Mouse (Mus musculus) small intestine, adult 2 months (tissue): ENCODE measurements around the gene 4933424G06Rik. TPM values are rescaled to one million over a fixed set of nuclear protein-coding genes. Genes with fewer than 3 reads are reported as not detected.
A peak's percentile ranks its signal among the peaks of the same experiment; 100 is the strongest.

Source experiments
- H3K27ac ChIP-seq: fragments of 200-500 bp; 2 replicates; pipeline ENCODE4 v1.5.1; 2012; ENCODE audit warnings: low read depth, low read length, control low read depth, inconsistent platforms; ENCODE audit not compliant: insufficient read depth
- H3K27me3 ChIP-seq: fragments of 200-500 bp; 2 replicates; pipeline ENCODE4 v1.6.1; 2012; ENCODE audit warnings: mild to moderate bottlenecking, moderate library complexity, low read length, inconsistent platforms; ENCODE audit not compliant: control insufficient read depth, insufficient read depth
- H3K36me3 ChIP-seq: fragments of 200-500 bp; 2 replicates; pipeline ENCODE4 v1.6.1; 2012; ENCODE audit warnings: mild to moderate bottlenecking, low read length, control low read depth, inconsistent platforms; ENCODE audit not compliant: control insufficient read depth, insufficient read depth
- H3K4me1 ChIP-seq: fragments of 200-500 bp; 2 replicates; pipeline ENCODE4 v1.6.1; 2012; ENCODE audit warnings: low read length, inconsistent platforms, mixed read lengths; ENCODE audit not compliant: control insufficient read depth, insufficient read depth, insufficient read length
- H3K4me3 ChIP-seq: fragments of 200-500 bp; 2 replicates; pipeline ENCODE4 v1.5.1; 2012; ENCODE audit warnings: low read depth, mild to moderate bottlenecking, control low read depth, inconsistent platforms, low read length, moderate library complexity
- CTCF ChIP-seq: fragments of 200-500 bp; IDR thresholded peaks from 2 replicates; pipeline ENCODE4 v1.5.1; 2012; ENCODE audit warnings: low read depth, mild to moderate bottlenecking, control low read depth, inconsistent platforms, low read length, moderate library complexity, mixed read lengths; ENCODE audit not compliant: insufficient replicate concordance, insufficient read length; ENCODE audit errors: extremely low read depth
- POLR2A ChIP-seq: fragments of 200-500 bp; IDR thresholded peaks from 2 replicates; pipeline ENCODE4 v1.6.1; 2012; ENCODE audit warnings: low read depth, mild to moderate bottlenecking, control low read depth, inconsistent platforms, low read length, moderate library complexity
- WGBS: fragments of 180-500 bp; shearing (Covaris S2); methylation state at CpG from one replicate; pipeline ENCODE4 v1.1.7; 2018; 5-methylcytosine and 5-hydroxymethylcytosine counted together
- polyA plus RNA-seq: library from polyadenylated mRNA; depleted of rRNA; stranded (reverse); fragments of >200 nt; gene quantifications from 2 replicates; pipeline ENCODE4 v1.2.3, GENCODE M21; 2012

The 4933424G06Rik gene
- polyA plus RNA-seq, 1 experiment, result not detected

GRCm38 (mm10) chr1:36739231-36739630, 29.3 kb downstream of the 4933424G06Rik start:
- H3K4me1 ChIP-seq, result no peaks in the 10 kb centered on the region
- no peak overlapping the region for H3K27ac ChIP-seq
- no peaks in the 10 kb centered on the region for H3K36me3 ChIP-seq
- H3K27me3 ChIP-seq, result peaks cover 6% of the 10 kb centered on the region; the same call in 1 of the 2 replicates
- WGBS, result 62% methylated on average over 5 of the region's 5 CpGs
- TF ChIP-seq CTCF (no peak), POLR2A (no peak)
- no peak overlapping the region for H3K4me3 ChIP-seq

DNA sequence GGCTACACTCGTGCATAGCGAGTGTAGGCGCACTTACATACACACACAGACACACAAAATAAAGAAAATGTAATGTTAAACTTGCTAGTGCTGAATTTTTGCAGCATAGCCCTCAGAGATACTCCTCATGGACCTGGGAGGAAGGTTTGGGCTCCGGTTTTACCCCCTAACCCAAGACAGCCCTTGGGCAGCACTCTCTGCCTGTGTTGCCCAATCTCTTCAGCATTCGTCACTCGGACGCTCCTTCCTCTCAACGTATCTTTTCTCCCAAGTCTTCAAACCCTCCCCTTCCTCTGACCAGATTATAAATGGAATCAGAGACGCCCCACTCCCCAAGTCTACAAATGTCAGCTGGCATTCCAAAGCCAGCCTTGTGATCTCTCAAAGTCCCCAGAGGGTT, 33.1 kb downstream of the 4933424G06Rik start:
- Histone ChIP-seq H3K27ac (no peak overlapping the region), H3K4me1 (no peaks in the 10 kb centered on the region), H3K4me3 (no peak overlapping the region), H3K27me3 (peaks cover 8% of the 10 kb centered on the region; the same call in 1 of the 2 replicates), H3K36me3 (no peaks in the 10 kb centered on the region)
- TF ChIP-seq POLR2A, result no peak
- TF ChIP-seq CTCF, result no peak
- WGBS, result 73% methylated on average over 9 of the region's 9 CpGs

GRCm38 (mm10) chr1:36744268-36744944, 34.5 kb downstream of the 4933424G06Rik start:
- TF ChIP-seq POLR2A (no peak), CTCF (peak; percentile 71; the same call in 1 of the 2 replicates)
- no peaks in the 10 kb centered on the region for H3K36me3 ChIP-seq
- H3K27ac ChIP-seq, result no peak overlapping the region
- WGBS, result 19% methylated on average over 17 of the region's 17 CpGs
- peak overlapping the region; percentile 31 for H3K4me3 ChIP-seq
- H3K27me3 ChIP-seq, result peaks cover 8% of the 10 kb centered on the region; the same call in 1 of the 2 replicates
- no peaks in the 10 kb centered on the region for H3K4me1 ChIP-seq

DNA sequence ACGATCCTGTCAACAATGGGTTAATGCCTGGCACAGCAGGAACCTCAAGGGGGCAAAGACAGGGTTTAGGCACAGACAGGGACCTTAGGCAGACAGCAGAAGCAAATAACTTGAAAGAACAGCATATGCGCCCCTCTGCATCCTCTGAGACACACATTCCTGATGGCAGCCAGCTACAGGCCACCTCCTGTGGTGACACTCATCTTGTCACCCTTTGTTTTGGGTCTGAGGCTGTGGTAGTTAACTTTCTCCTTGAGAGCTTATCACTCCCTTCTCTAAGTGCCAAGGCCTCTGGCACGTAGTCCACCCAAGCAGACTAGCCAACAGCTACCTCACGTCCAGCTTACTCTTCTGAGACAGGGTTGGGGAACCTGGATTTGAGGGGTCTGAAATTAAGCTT, 35.7 kb downstream of the 4933424G06Rik start:
- Histone ChIP-seq H3K36me3 (no peaks in the 10 kb centered on the region), H3K4me3 (no peak overlapping the region), H3K27ac (no peak overlapping the region), H3K27me3 (peaks cover 8% of the 10 kb centered on the region; the same call in 1 of the 2 replicates), H3K4me1 (no peaks in the 10 kb centered on the region)
- no peak for TF ChIP-seq CTCF
- no peak for TF ChIP-seq POLR2A
- WGBS, result 73% methylated on average over 4 of the region's 4 CpGs

GRCm38 (mm10) chr1:36746452-36746851, 36.5 kb downstream of the 4933424G06Rik start:
- H3K36me3 ChIP-seq, result no peaks in the 10 kb centered on the region
- H3K4me3 ChIP-seq, result no peak overlapping the region
- H3K27me3 ChIP-seq, result peaks cover 8% of the 10 kb centered on the region; the same call in 1 of the 2 replicates
- TF ChIP-seq POLR2A (no peak), CTCF (peak; percentile 49; the same call in 1 of the 2 replicates)
- H3K27ac ChIP-seq, result no peak overlapping the region
- no peaks in the 10 kb centered on the region for H3K4me1 ChIP-seq
- WGBS, result 44% methylated on average over 15 of the region's 15 CpGs

GRCm38 (mm10) chr1:36753932-36754675, 44.2 kb downstream of the 4933424G06Rik start:
- WGBS, result 60% methylated on average over 6 of the region's 6 CpGs
- Histone ChIP-seq H3K27ac (no peak overlapping the region), H3K4me1 (no peaks in the 10 kb centered on the region), H3K4me3 (no peak overlapping the region), H3K36me3 (no peaks in the 10 kb centered on the region), H3K27me3 (no peaks in the 10 kb centered on the region)
- TF ChIP-seq POLR2A, result no peak
- no peak for TF ChIP-seq CTCF

DNA sequence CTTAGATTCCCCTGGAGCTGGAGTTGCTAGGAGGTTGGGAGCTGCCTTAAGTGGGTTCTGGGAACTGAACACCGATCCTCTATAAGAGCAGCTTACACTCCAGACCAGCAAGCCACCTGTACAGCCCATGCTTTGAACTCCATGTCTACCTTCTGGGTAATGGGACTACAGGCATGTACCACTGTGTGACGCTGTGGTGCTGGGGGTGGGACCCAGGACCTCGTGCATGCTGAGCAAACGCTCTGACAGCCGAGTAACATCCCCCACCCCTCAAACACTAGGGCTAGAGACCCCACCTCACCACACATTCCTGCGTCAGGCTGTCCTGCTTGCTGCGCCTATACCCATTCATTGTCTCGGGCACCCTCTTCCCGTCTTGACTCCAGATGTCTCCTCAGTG, 48.6 kb downstream of the 4933424G06Rik start:
- Histone ChIP-seq H3K27me3 (no peaks in the 10 kb centered on the region), H3K36me3 (no peaks in the 10 kb centered on the region), H3K4me1 (no peaks in the 10 kb centered on the region), H3K4me3 (no peak overlapping the region), H3K27ac (no peak overlapping the region)
- WGBS, result 84% methylated on average over 9 of the region's 9 CpGs
- no peak for TF ChIP-seq CTCF
- TF ChIP-seq POLR2A, result no peak
